Mouse (Mus musculus): Measurements from ENCODE around the gene Gm20604. TPM values are rescaled to one million over a fixed set of nuclear protein-coding genes. Genes with fewer than 3 reads are reported as not detected.

Gm20604 gene
- total RNA-seq, 1 experiment: 10.1 TPM

GRCm38 (mm10) chr12:102713153-102713865 lies 45.2 kb downstream of the Gm20604 start:
- Histone ChIP-seq H3K9me3 (ENCODE audit: control insufficient read depth, insufficient read depth, low read depth, low read length) (no peaks in the 10 kb centered on the region), H3K4me3 (ENCODE audit: insufficient read depth in 1 of 2, low read depth in 1 of 2, low read length in 2 of 2, poor library complexity in 1 of 2, severe bottlenecking in 1 of 2) (peak overlapping the region in 1 of 2 experiments; percentile 16; a peak in 1 of 4 replicates), H3K36me3 (ENCODE audit: control insufficient read depth, insufficient read depth, low read length, poor library complexity, severe bottlenecking) (no peaks in the 10 kb centered on the region), H3K9ac (ENCODE audit: insufficient read depth, low read depth, low read length, poor library complexity, severe bottlenecking) (peak overlapping the region; percentile 19; the same call in 1 of the 2 replicates), H3K27ac (ENCODE audit: insufficient read depth, low read depth, low read length, poor library complexity, severe bottlenecking) (no peak overlapping the region; the same call in 1 of the 2 replicates), H3K4me1 (ENCODE audit: control insufficient read depth in 2 of 2, insufficient read depth in 2 of 2, low read length in 2 of 2, poor library complexity in 1 of 2) (peaks cover 19 to 26% of the 10 kb centered on the region in 2 experiments)
- no peak for DNase-seq (ENCODE audit: low read depth, low spot score)
- in situ Hi-C loops (cut with MboI; ENCODE audit: low sequenced_read_pairs in 2 of 2, unreplicated experiment in 2 of 2): no loop called here
- TF ChIP-seq HCFC1 (IDR thresholded peaks at IDR 0.05; ENCODE audit: borderline replicate concordance, insufficient read depth, low read length) (no peak), MAFK (IDR thresholded peaks at IDR 0.05; ENCODE audit: insufficient read depth, low read depth, low read length) (no peak), CHD2 (IDR thresholded peaks at IDR 0.05; ENCODE audit: low read depth, low read length) (no peak), ZNF384 (IDR thresholded peaks at IDR 0.05; ENCODE audit: low read depth, low read length) (no peak), ZC3H11A (IDR thresholded peaks at IDR 0.05; ENCODE audit: borderline replicate concordance, low read depth, low read length) (no peak)

GRCm38 (mm10) chr12:102710851-102711375 lies 47.6 kb downstream of the Gm20604 start:
- Histone ChIP-seq H3K4me1 (ENCODE audit: control insufficient read depth in 2 of 2, insufficient read depth in 2 of 2, low read length in 2 of 2, poor library complexity in 1 of 2) (peaks cover 15 to 38% of the 10 kb centered on the region in 2 experiments), H3K27ac (ENCODE audit: insufficient read depth, low read depth, low read length, poor library complexity, severe bottlenecking) (no peak overlapping the region), H3K4me3 (ENCODE audit: insufficient read depth in 1 of 2, low read depth in 1 of 2, low read length in 2 of 2, poor library complexity in 1 of 2, severe bottlenecking in 1 of 2) (no peak overlapping the region), H3K9me3 (ENCODE audit: control insufficient read depth, insufficient read depth, low read depth, low read length) (no peaks in the 10 kb centered on the region), H3K9ac (ENCODE audit: insufficient read depth, low read depth, low read length, poor library complexity, severe bottlenecking) (no peak overlapping the region), H3K36me3 (ENCODE audit: control insufficient read depth, insufficient read depth, low read length, poor library complexity, severe bottlenecking) (no peaks in the 10 kb centered on the region)
- DNase-seq (ENCODE audit: low read depth, low spot score): no peak
- in situ Hi-C loops (cut with MboI; ENCODE audit: low sequenced_read_pairs in 2 of 2, unreplicated experiment in 2 of 2): no loop called here
- TF ChIP-seq CHD2 (IDR thresholded peaks at IDR 0.05; ENCODE audit: low read depth, low read length) (no peak), ZNF384 (IDR thresholded peaks at IDR 0.05; ENCODE audit: low read depth, low read length) (no peak), ZC3H11A (IDR thresholded peaks at IDR 0.05; ENCODE audit: borderline replicate concordance, low read depth, low read length) (no peak), HCFC1 (IDR thresholded peaks at IDR 0.05; ENCODE audit: borderline replicate concordance, insufficient read depth, low read length) (no peak), MAFK (IDR thresholded peaks at IDR 0.05; ENCODE audit: insufficient read depth, low read depth, low read length) (no peak)

GRCm38 (mm10) chr12:102709896-102710295 lies 48.6 kb downstream of the Gm20604 start:
- Histone ChIP-seq H3K9me3 (ENCODE audit: control insufficient read depth, insufficient read depth, low read depth, low read length) (no peaks in the 10 kb centered on the region), H3K36me3 (ENCODE audit: control insufficient read depth, insufficient read depth, low read length, poor library complexity, severe bottlenecking) (no peaks in the 10 kb centered on the region), H3K27ac (ENCODE audit: insufficient read depth, low read depth, low read length, poor library complexity, severe bottlenecking) (no peak overlapping the region), H3K9ac (ENCODE audit: insufficient read depth, low read depth, low read length, poor library complexity, severe bottlenecking) (no peak overlapping the region), H3K4me3 (ENCODE audit: insufficient read depth in 1 of 2, low read depth in 1 of 2, low read length in 2 of 2, poor library complexity in 1 of 2, severe bottlenecking in 1 of 2) (no peak overlapping the region), H3K4me1 (ENCODE audit: control insufficient read depth in 2 of 2, insufficient read depth in 2 of 2, low read length in 2 of 2, poor library complexity in 1 of 2) (peaks cover 15 to 39% of the 10 kb centered on the region in 2 experiments)
- no peak for DNase-seq (ENCODE audit: low read depth, low spot score)
- TF ChIP-seq ZC3H11A (IDR thresholded peaks at IDR 0.05; ENCODE audit: borderline replicate concordance, low read depth, low read length) (no peak), CHD2 (IDR thresholded peaks at IDR 0.05; ENCODE audit: low read depth, low read length) (no peak), MAFK (IDR thresholded peaks at IDR 0.05; ENCODE audit: insufficient read depth, low read depth, low read length) (no peak), HCFC1 (IDR thresholded peaks at IDR 0.05; ENCODE audit: borderline replicate concordance, insufficient read depth, low read length) (no peak), ZNF384 (IDR thresholded peaks at IDR 0.05; ENCODE audit: low read depth, low read length) (no peak)
- in situ Hi-C loops (cut with MboI; ENCODE audit: low sequenced_read_pairs in 2 of 2, unreplicated experiment in 2 of 2): no loop called here

GRCm38 (mm10) chr12:102708220-102708619 lies 50.3 kb downstream of the Gm20604 start:
- no peak for TF ChIP-seq MAFK (IDR thresholded peaks at IDR 0.05; ENCODE audit: insufficient read depth, low read depth, low read length)
- no peak for TF ChIP-seq ZC3H11A (IDR thresholded peaks at IDR 0.05; ENCODE audit: borderline replicate concordance, low read depth, low read length)
- no peak for TF ChIP-seq HCFC1 (IDR thresholded peaks at IDR 0.05; ENCODE audit: borderline replicate concordance, insufficient read depth, low read length)
- TF ChIP-seq CHD2 (IDR thresholded peaks at IDR 0.05; ENCODE audit: low read depth, low read length): no peak
- no peak for TF ChIP-seq ZNF384 (IDR thresholded peaks at IDR 0.05; ENCODE audit: low read depth, low read length)
- Histone ChIP-seq H3K36me3 (ENCODE audit: control insufficient read depth, insufficient read depth, low read length, poor library complexity, severe bottlenecking) (no peaks in the 10 kb centered on the region), H3K9ac (ENCODE audit: insufficient read depth, low read depth, low read length, poor library complexity, severe bottlenecking) (peak overlapping the region; percentile 63), H3K4me3 (ENCODE audit: insufficient read depth in 1 of 2, low read depth in 1 of 2, low read length in 2 of 2, poor library complexity in 1 of 2, severe bottlenecking in 1 of 2) (no peak overlapping the region), H3K4me1 (ENCODE audit: control insufficient read depth in 2 of 2, insufficient read depth in 2 of 2, low read length in 2 of 2, poor library complexity in 1 of 2) (peaks cover 8 to 32% of the 10 kb centered on the region in 2 experiments; a peak in 3 of 4 replicates), H3K27ac (ENCODE audit: insufficient read depth, low read depth, low read length, poor library complexity, severe bottlenecking) (peak overlapping the region; percentile 34; the same call in 1 of the 2 replicates), H3K9me3 (ENCODE audit: control insufficient read depth, insufficient read depth, low read depth, low read length) (no peaks in the 10 kb centered on the region)
- no peak for DNase-seq (ENCODE audit: low read depth, low spot score)
- in situ Hi-C loops (cut with MboI; ENCODE audit: low sequenced_read_pairs in 2 of 2, unreplicated experiment in 2 of 2): no loop called here
